Mouse (Mus musculus): Measurements from ENCODE around the gene Faim.

DNA sequence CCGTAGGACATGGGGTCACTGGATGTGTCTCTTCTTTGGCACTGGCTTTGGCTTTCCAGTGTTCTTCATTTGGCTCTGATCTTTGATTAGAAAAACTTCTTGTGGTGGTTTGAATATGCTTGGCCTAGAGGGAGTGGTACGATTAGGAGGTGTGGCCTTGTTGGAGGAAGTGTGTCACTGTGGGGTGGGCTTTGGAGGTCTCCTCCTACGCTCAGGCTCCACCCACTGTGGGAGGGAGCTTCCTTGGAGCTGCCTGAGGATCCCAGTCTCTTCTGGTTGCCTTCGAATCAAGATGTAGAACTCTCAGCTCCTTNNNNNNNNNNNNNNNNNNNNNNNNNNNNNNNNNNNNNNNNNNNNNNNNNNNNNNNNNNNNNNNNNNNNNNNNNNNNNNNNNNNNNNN, 35.6 kb downstream of the Faim start:
- no peak for TF ChIP-seq CTCF (IDR thresholded peaks at IDR 0.05; ENCODE audit: low read depth)
- no peak for TF ChIP-seq EP300 (optimal IDR thresholded peaks at IDR 0.05)

Data from stomach, postnatal 0 days (tissue).